ENCODE assay signal across 15 mouse cellular contexts in genomic region chr16:76746385-76746784, GRCm38 (mm10).
"Had no signal": no experiment of that assay in that cellular context is flagged by ENCODE, and none has a peak within 500 bp of the region (broad histone marks: within the 10 kb centered on the region; RNA-seq: fewer than 3 reads in every experiment).

No protein-coding gene starts in this region.

- H3K27me3 ChIP-seq: neural tube, embryonic 15.5 days; stomach, embryonic 15.5 days had no signal

- H3K4me2 ChIP-seq: neural tube, embryonic 15.5 days; stomach, embryonic 15.5 days had no signal

- H3K36me3 ChIP-seq: neural tube, embryonic 15.5 days; stomach, embryonic 15.5 days had no signal

- H3K27ac ChIP-seq: neural tube, embryonic 15.5 days; stomach, embryonic 15.5 days; stomach, postnatal 0 days had no signal

- DNase-seq: retina, postnatal 1 day; right cerebral cortex, adult 18-20 months; right cerebral cortex, postnatal 14 days; right cerebral cortex, postnatal 25 days; right cerebral cortex, postnatal 4 days; spleen, adult 18-20 months; thymus, adult 18-20 months; thymus, adult 2 months; thymus, postnatal 14 days; thymus, postnatal 25 days; thymus, postnatal 36 days; thymus, postnatal 4 days had no signal

- H3K9ac ChIP-seq: neural tube, embryonic 15.5 days; stomach, embryonic 15.5 days had no signal

- H3K4me1 ChIP-seq: neural tube, embryonic 15.5 days; stomach, embryonic 15.5 days had no signal

- H3K4me3 ChIP-seq: neural tube, embryonic 15.5 days; stomach, embryonic 15.5 days had no signal

- H3K9me3 ChIP-seq: neural tube, embryonic 15.5 days had no signal
